Mouse (Mus musculus): ENCODE measurements around the gene Csf1. TPM values are rescaled to one million over a fixed set of nuclear protein-coding genes. Genes with fewer than 3 reads are reported as not detected.
A peak's percentile ranks its signal among the peaks of the same experiment; 100 is the strongest.

The Csf1 gene
- polyA plus RNA-seq, 1 experiment = 4.0 TPM

DNA sequence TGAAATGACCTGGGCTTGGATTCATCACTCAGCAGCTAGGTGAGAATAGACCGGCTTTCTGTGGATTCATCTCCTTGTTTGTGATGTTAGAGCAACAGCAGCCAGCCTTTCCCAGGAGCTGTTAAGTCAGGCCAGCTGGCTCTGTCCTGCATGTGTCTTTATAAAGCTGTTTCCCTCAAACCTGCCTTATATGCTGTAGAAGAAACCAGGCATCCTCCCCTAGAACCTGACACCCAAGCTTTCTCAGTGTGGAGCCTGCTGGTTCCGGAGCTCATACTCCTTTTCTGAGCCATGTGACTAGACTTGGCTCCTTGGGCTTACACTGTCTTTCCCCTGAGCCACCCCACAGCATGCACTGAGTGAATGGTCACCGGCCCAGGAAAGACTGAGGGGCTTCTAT, 8.7 kb downstream of the Csf1 start:
- H3K4me3 ChIP-seq (replicated peaks) = no peak overlapping the region
- peaks cover 56% of the 10 kb centered on the region for H3K27me3 ChIP-seq (replicated peaks)
- no peaks in the 10 kb centered on the region for H3K9me3 ChIP-seq
- TF ChIP-seq GATA1 (IDR thresholded peaks at IDR 0.05; ENCODE audit: borderline replicate concordance, low read length) (no peak), FLI1 (IDR thresholded peaks at IDR 0.05; ENCODE audit: low read length) (no peak)
- peaks cover 15% of the 10 kb centered on the region for H3K36me3 ChIP-seq (replicated peaks; ENCODE audit: low read length)
- H3K4me1 ChIP-seq = peaks cover 61% of the 10 kb centered on the region

GRCm38 (mm10) chr3:107750775-107751540, 9.3 kb downstream of the Csf1 start:
- Histone ChIP-seq H3K27me3 (replicated peaks) (peaks cover 55% of the 10 kb centered on the region), H3K36me3 (replicated peaks; ENCODE audit: low read length) (peaks cover 20% of the 10 kb centered on the region), H3K4me3 (replicated peaks) (peak overlapping the region; percentile 47), H3K4me1 (peaks cover 65% of the 10 kb centered on the region), H3K9me3 (no peaks in the 10 kb centered on the region)
- TF ChIP-seq GATA1 (IDR thresholded peaks at IDR 0.05; ENCODE audit: borderline replicate concordance, low read length) = no peak
- no peak for TF ChIP-seq FLI1 (IDR thresholded peaks at IDR 0.05; ENCODE audit: low read length)

- Histone ChIP-seq H3K9me3 (no peaks in the 10 kb centered on the region), H3K36me3 (replicated peaks; ENCODE audit: low read length) (peaks cover 29% of the 10 kb centered on the region), H3K4me1 (peaks cover 63% of the 10 kb centered on the region), H3K27me3 (replicated peaks) (peaks cover 54% of the 10 kb centered on the region), H3K4me3 (replicated peaks) (no peak overlapping the region)
- TF ChIP-seq FLI1 (IDR thresholded peaks at IDR 0.05; ENCODE audit: low read length) (no peak), GATA1 (IDR thresholded peaks at IDR 0.05; ENCODE audit: borderline replicate concordance, low read length) (no peak)
Observed at GRCm38 (mm10) chr3:107749446-107749845, 10.8 kb downstream of the Csf1 start.

DNA sequence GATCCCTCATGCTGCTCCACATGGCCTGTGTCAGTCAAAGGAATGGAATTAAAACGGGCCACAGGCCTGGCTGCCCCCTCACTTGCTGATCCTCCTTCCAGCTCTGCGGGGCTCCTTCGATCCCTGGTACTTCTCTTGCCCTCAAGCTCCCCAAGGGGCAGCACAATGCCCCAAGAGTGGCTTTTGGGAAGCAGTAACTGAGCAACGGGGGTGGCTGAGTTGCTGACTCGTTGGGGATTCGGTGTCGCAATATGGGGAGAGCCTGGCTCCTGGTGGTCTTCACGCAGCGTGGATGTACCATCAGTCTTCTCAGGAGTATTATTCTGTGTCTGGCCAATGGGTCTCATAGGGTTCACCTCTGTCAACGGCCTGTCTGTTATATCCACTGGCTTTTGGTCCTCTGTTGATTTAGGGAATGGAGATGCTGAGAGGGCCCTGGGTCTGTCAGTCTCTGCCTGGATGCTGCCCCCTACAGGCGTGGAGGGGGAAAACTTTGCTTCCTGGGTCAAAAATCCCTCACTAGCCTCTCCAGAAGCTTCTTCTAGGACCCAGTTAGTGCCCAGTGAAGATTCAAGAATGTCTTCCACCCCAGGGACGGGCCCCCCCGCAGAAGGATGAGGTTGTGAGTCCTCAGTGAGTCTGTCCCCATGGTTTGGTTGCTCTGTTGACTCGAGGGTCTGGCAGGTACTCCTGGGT, 11.9 kb downstream of the Csf1 start:
- no peak for TF ChIP-seq FLI1 (IDR thresholded peaks at IDR 0.05; ENCODE audit: low read length)
- no peak for TF ChIP-seq GATA1 (IDR thresholded peaks at IDR 0.05; ENCODE audit: borderline replicate concordance, low read length)
- Histone ChIP-seq H3K4me1 (peaks cover 59% of the 10 kb centered on the region), H3K36me3 (replicated peaks; ENCODE audit: low read length) (peaks cover 30% of the 10 kb centered on the region)

GRCm38 (mm10) chr3:107746026-107746425, 14.2 kb downstream of the Csf1 start:
- H3K27me3 ChIP-seq (replicated peaks) = peaks cover 54% of the 10 kb centered on the region
- H3K4me3 ChIP-seq (replicated peaks) = no peak overlapping the region
- H3K36me3 ChIP-seq (replicated peaks; ENCODE audit: low read length) = peaks cover 38% of the 10 kb centered on the region
- peaks cover 65% of the 10 kb centered on the region for H3K4me1 ChIP-seq
- TF ChIP-seq FLI1 (IDR thresholded peaks at IDR 0.05; ENCODE audit: low read length) = no peak
- no peak for TF ChIP-seq GATA1 (IDR thresholded peaks at IDR 0.05; ENCODE audit: borderline replicate concordance, low read length)
- no peaks in the 10 kb centered on the region for H3K9me3 ChIP-seq

More for the DNA sequence above, 11.9 kb downstream of the Csf1 start:
- no peak overlapping the region for H3K4me3 ChIP-seq (replicated peaks)
- H3K9me3 ChIP-seq = no peaks in the 10 kb centered on the region
- H3K27me3 ChIP-seq (replicated peaks) = peaks cover 55% of the 10 kb centered on the region

DNA sequence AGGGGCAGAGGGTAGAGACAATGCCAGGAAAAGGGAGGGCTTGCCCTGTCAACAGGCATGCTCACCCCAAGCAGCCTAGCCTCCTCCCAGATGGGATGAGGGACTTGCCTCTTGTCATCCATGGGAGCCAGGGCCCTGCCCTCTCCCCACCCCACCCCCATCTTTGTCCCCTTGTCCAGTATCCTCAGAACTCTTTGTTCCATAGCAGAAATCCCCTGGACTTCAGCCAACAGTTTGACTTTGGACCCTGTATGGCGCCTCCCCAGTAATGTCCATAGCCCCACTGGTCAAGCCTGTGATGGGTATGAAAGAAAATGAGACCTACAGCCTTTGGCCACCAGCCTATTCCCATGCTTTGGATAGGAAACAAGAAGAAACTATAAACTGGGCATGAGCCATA, 16.6 kb downstream of the Csf1 start:
- Histone ChIP-seq H3K4me3 (replicated peaks) (no peak overlapping the region), H3K27me3 (replicated peaks) (peaks cover 48% of the 10 kb centered on the region), H3K4me1 (peaks cover 62% of the 10 kb centered on the region), H3K9me3 (no peaks in the 10 kb centered on the region), H3K36me3 (replicated peaks; ENCODE audit: low read length) (peaks cover 32% of the 10 kb centered on the region)
- no peak for TF ChIP-seq FLI1 (IDR thresholded peaks at IDR 0.05; ENCODE audit: low read length)

DNA sequence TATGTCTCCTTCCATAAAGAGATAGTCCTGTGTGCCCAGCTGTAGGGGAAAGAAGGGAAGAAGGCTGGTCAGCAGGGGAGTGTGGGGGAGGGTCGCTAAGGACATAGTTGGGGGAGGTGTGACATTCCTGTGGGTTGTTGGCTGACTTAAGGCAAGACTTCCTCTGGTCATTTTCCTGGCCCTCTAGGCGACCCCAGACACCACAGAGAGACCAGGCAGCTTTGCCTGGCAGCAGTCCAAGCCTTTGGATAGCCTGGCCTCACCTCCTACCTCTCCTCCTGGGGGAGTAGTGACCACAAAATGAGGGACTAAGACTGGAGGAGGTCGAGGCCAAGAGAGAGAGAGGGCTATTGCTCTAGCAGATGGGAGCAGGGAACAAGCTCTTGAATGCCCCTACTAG, 17.2 kb downstream of the Csf1 start:
- H3K9me3 ChIP-seq = no peaks in the 10 kb centered on the region
- H3K27me3 ChIP-seq (replicated peaks) = peaks cover 47% of the 10 kb centered on the region
- no peak overlapping the region for H3K4me3 ChIP-seq (replicated peaks)
- peaks cover 57% of the 10 kb centered on the region for H3K4me1 ChIP-seq
- peaks cover 30% of the 10 kb centered on the region for H3K36me3 ChIP-seq (replicated peaks; ENCODE audit: low read length)
- no peak for TF ChIP-seq GATA1 (IDR thresholded peaks at IDR 0.05; ENCODE audit: borderline replicate concordance, low read length)
- TF ChIP-seq FLI1 (IDR thresholded peaks at IDR 0.05; ENCODE audit: low read length) = no peak

DNA sequence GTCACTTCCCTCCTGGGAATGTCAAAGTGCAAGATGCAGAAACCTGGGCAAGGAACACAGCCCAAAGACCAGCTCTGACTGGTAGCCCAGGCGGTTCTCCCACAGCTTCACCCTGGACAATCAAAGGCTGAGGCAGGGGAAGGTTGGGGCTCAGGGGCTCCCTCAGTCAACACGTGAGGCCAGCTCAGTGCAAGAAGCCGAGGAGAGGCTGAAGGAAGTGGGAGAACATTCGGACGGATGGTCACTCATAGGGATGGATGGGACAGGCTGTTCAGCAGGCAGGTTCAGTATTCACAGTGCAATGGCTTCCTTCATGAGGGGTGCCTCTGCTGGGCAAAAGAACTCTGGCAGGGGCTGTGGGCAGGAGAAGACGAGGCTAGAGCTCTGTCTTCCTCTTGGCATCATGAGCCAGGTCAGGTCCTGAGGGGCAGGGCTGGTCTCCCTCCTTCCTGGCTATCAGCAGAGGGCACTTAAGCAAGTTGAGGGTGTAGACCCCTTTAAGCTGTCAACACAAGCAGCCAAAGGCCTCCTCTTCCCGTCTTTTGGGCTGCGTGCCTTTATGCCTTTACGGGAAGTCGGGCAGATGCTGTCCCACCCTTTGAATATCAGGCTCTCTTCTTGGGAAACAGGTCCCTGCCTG, 18.1 kb downstream of the Csf1 start:
- Histone ChIP-seq H3K27me3 (replicated peaks) (peaks cover 47% of the 10 kb centered on the region), H3K4me1 (peaks cover 53% of the 10 kb centered on the region), H3K9me3 (no peaks in the 10 kb centered on the region), H3K36me3 (replicated peaks; ENCODE audit: low read length) (peaks cover 26% of the 10 kb centered on the region), H3K4me3 (replicated peaks) (no peak overlapping the region)
- TF ChIP-seq FLI1 (IDR thresholded peaks at IDR 0.05; ENCODE audit: low read length) = no peak
- no peak for TF ChIP-seq GATA1 (IDR thresholded peaks at IDR 0.05; ENCODE audit: borderline replicate concordance, low read length)

- Histone ChIP-seq H3K36me3 (replicated peaks; ENCODE audit: low read length) (peaks cover 25% of the 10 kb centered on the region), H3K4me1 (peaks cover 53% of the 10 kb centered on the region), H3K27me3 (replicated peaks) (peaks cover 40% of the 10 kb centered on the region), H3K4me3 (replicated peaks) (no peak overlapping the region), H3K9me3 (no peaks in the 10 kb centered on the region)
- TF ChIP-seq FLI1 (IDR thresholded peaks at IDR 0.05; ENCODE audit: low read length) (no peak), GATA1 (IDR thresholded peaks at IDR 0.05; ENCODE audit: borderline replicate concordance, low read length) (no peak)
Observed at GRCm38 (mm10) chr3:107741387-107741786, 18.9 kb downstream of the Csf1 start.
